Mouse (Mus musculus) heart, postnatal 0 days (tissue): ENCODE measurements around the gene Slc7a14. TPM values are rescaled to one million over a fixed set of nuclear protein-coding genes. Genes with fewer than 3 reads are reported as not detected.

Experiments
- ATAC-seq: fragments of 200-750 bp; cut with Nextera tagmentation; 2 replicates; pipeline ENCODE4 v1.8.0; 2017; ENCODE audit warnings: low read depth, moderate number of reproducible peaks, moderate library complexity; ENCODE audit not compliant: insufficient read depth
- DNase-seq: peaks from one replicate; pipeline ENCODE4 v3.0.0-alpha.2; 2016; ENCODE audit warnings: low spot score
- H3K27ac ChIP-seq: fragments of 300-500 bp; sonication (generic); 2 replicates; pipeline ENCODE4 v1.5.1; 2014; ENCODE audit warnings: low read depth, mild to moderate bottlenecking
- H3K27me3 ChIP-seq: fragments of 300-500 bp; sonication (generic); 2 replicates; pipeline ENCODE4 v1.6.1; 2014; ENCODE audit warnings: low read length, mixed read lengths; ENCODE audit not compliant: control insufficient read depth, insufficient read depth
- H3K36me3 ChIP-seq: fragments of 300-500 bp; sonication (generic); replicated peaks from 2 replicates; pipeline ENCODE4 v1.6.1; 2014; ENCODE audit warnings: low read length, mixed read lengths; ENCODE audit not compliant: control insufficient read depth, insufficient read depth
- H3K4me1 ChIP-seq: fragments of 300-500 bp; sonication (generic); 2 replicates; pipeline ENCODE4 v1.6.1; 2014; ENCODE audit warnings: antibody characterized with exemption; ENCODE audit not compliant: control insufficient read depth, insufficient read depth
- H3K4me2 ChIP-seq: fragments of 300-500 bp; sonication (generic); 2 replicates; pipeline ENCODE4 v1.6.1; 2014; ENCODE audit warnings: low read depth, mild to moderate bottlenecking, low read length, moderate library complexity
- H3K4me3 ChIP-seq: fragments of 300-500 bp; sonication (generic); 2 replicates; pipeline ENCODE4 v1.5.1; 2014; ENCODE audit warnings: low read depth, low read length
- H3K9ac ChIP-seq: fragments of 300-500 bp; sonication (generic); replicated peaks from 2 replicates; pipeline ENCODE4 v1.6.1; 2014; ENCODE audit warnings: low read depth, low read length, mixed read lengths
- H3K9me3 ChIP-seq: fragments of 300-500 bp; sonication (generic); replicated peaks from 2 replicates; pipeline ENCODE4 v1.6.1; 2016; ENCODE audit warnings: low read length; ENCODE audit not compliant: control insufficient read depth
- CTCF ChIP-seq: IDR thresholded peaks from 2 replicates; pipeline ENCODE4 v1.5.1; 2016; ENCODE audit warnings: antibody characterized with exemption, control low read depth, low read depth
- WGBS: fragments of 180-500 bp; shearing (Covaris S2); extraction: QIAGEN DNeasy Blood & Tissue Kit; methylation state at CpG from one replicate; pipeline ENCODE4 v1.1.7; 2014; 5-methylcytosine and 5-hydroxymethylcytosine counted together
- polyA plus RNA-seq: library from polyadenylated mRNA; unstranded; fragments of >200 nt; fragmentation: Nextera tagmentation; extraction: Ambion mirVana; gene quantifications from 2 replicates; pipeline ENCODE4 v1.2.1, GENCODE M21; 2015
- total RNA-seq: library from RNA; depleted of rRNA; stranded (reverse); fragments of >200 nt; gene quantifications from 2 replicates; pipeline ENCODE4 v1.2.3, GENCODE M21; 2014; ENCODE audit warnings: low replicate concordance; rRNA removed

Gene Slc7a14
- total and polyA plus RNA-seq, 2 experiments from 2014 or later, result 0.10 to 0.53 TPM

DNA sequence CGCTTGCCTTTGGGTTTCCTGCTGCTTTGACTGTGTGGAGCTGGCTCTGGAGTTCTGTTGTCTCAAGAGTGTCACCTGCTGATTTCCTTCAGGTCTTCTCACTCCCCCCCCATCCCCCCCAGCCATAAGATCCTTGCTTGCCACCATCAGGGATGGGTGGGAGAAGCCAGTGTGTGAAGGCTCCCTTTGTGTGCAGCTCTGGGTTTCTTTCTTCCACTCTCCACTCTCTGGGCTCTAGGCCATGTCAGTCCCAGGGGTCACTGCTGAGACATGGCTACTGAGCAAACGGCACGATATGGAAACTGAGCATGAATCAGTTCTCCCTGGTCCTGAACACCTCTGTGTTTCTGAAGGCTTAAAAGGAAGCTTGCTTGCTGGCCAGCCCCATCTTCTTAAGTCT, 154.1 kb downstream of the Slc7a14 start:
- 58% methylated on average over 3 of the region's 3 CpGs for WGBS
- Histone ChIP-seq H3K9me3 (no peaks in the 10 kb centered on the region), H3K9ac (no peak overlapping the region), H3K4me3 (no peak overlapping the region), H3K4me1 (no peaks in the 10 kb centered on the region), H3K27ac (no peak overlapping the region), H3K27me3 (0 out of 2 replicates have a peak, but pooled peaks cover 4% of the 10 kb centered on the region), H3K4me2 (no peak overlapping the region), H3K36me3 (no peaks in the 10 kb centered on the region)
- ATAC-seq, result no peak
- DNase-seq, result no peak
- no peak for TF ChIP-seq CTCF

Other genes starting within 250 kb of the Slc7a14 start
- gene Skil, start 215.3 kb downstream of the Slc7a14 start, total RNA-seq, result 13.1 and 17.9 TPM in 2 replicates
- gene Skil, start 215.3 kb downstream of the Slc7a14 start, polyA plus RNA-seq, result 10.7 and 10.9 TPM in 2 replicates
- 5.6 and 9.3 TPM in 2 replicates for gene Cldn11, start 160.5 kb downstream of the Slc7a14 start, total RNA-seq
- gene Cldn11, start 160.5 kb downstream of the Slc7a14 start, polyA plus RNA-seq, result 4.8 and 6.0 TPM in 2 replicates